Mouse (Mus musculus): ENCODE data around the gene Cadm4.
A peak's percentile ranks its signal among the peaks of the same experiment; 100 is the strongest.

Gene Cadm4

GRCm38 (mm10) chr7:24525686-24526420 lies 44.0 kb downstream of the Cadm4 start:
- no peak for ATAC-seq (ENCODE audit: insufficient number of reproducible peaks, low FRiP score, low TSS enrichment)

GRCm38 (mm10) chr7:24528861-24529260 lies 47.0 kb downstream of the Cadm4 start:
- ATAC-seq (ENCODE audit: insufficient number of reproducible peaks, low FRiP score, low TSS enrichment), result no peak

- no peak for ATAC-seq (ENCODE audit: insufficient number of reproducible peaks, low FRiP score, low TSS enrichment)
These were observed 47.8 kb downstream of the Cadm4 start for GRCm38 (mm10) chr7:24529580-24529979.

- peak; percentile 91 for ATAC-seq (ENCODE audit: insufficient number of reproducible peaks, low FRiP score, low TSS enrichment)
These were observed 48.5 kb downstream of the Cadm4 start, which contains the start of gene Irgq for GRCm38 (mm10) chr7:24530062-24530931. Gene Irgq (plus strand): TSS chr7:24530689.

- peak; percentile 24; the same call in 1 of the 2 replicates for ATAC-seq (ENCODE audit: insufficient number of reproducible peaks, low FRiP score, low TSS enrichment)
These were observed 49.6 kb downstream of the Cadm4 start for GRCm38 (mm10) chr7:24531211-24531971.

- ATAC-seq (ENCODE audit: insufficient number of reproducible peaks, low FRiP score, low TSS enrichment), result no peak
These were observed 51.3 kb downstream of the Cadm4 start for GRCm38 (mm10) chr7:24533031-24533571.

- no peak for ATAC-seq (ENCODE audit: insufficient number of reproducible peaks, low FRiP score, low TSS enrichment)
These were observed 52.0 kb downstream of the Cadm4 start for GRCm38 (mm10) chr7:24533806-24534205.

GRCm38 (mm10) chr7:24534301-24534700 lies 52.5 kb downstream of the Cadm4 start:
- ATAC-seq (ENCODE audit: insufficient number of reproducible peaks, low FRiP score, low TSS enrichment), result no peak

GRCm38 (mm10) chr7:24537081-24537480 lies 55.3 kb downstream of the Cadm4 start:
- ATAC-seq (ENCODE audit: insufficient number of reproducible peaks, low FRiP score, low TSS enrichment), result no peak

- ATAC-seq (ENCODE audit: insufficient number of reproducible peaks, low FRiP score, low TSS enrichment), result peak; percentile 80; the same call in 1 of the 2 replicates
These were observed 55.8 kb downstream of the Cadm4 start for GRCm38 (mm10) chr7:24537591-24537990.

- no peak for ATAC-seq (ENCODE audit: insufficient number of reproducible peaks, low FRiP score, low TSS enrichment)
These were observed 56.3 kb downstream of the Cadm4 start for GRCm38 (mm10) chr7:24538154-24538553.

GRCm38 (mm10) chr7:24538701-24539100 lies 56.9 kb downstream of the Cadm4 start:
- ATAC-seq (ENCODE audit: insufficient number of reproducible peaks, low FRiP score, low TSS enrichment), result no peak

- ATAC-seq (ENCODE audit: insufficient number of reproducible peaks, low FRiP score, low TSS enrichment), result no peak
These were observed 57.9 kb downstream of the Cadm4 start for GRCm38 (mm10) chr7:24539686-24540085.

- no peak for ATAC-seq (ENCODE audit: insufficient number of reproducible peaks, low FRiP score, low TSS enrichment)
These were observed 62.7 kb downstream of the Cadm4 start for GRCm38 (mm10) chr7:24544506-24544905.

- ATAC-seq (ENCODE audit: insufficient number of reproducible peaks, low FRiP score, low TSS enrichment), result no peak
These were observed 64.3 kb downstream of the Cadm4 start, which contains the start of the genes Pinlyp and Xrcc1 for GRCm38 (mm10) chr7:24546068-24546614. Gene Pinlyp (minus strand): TSS chr7:24546118. Gene Xrcc1 (plus strand): TSS chr7:24546289.

- ATAC-seq (ENCODE audit: insufficient number of reproducible peaks, low FRiP score, low TSS enrichment), result peak; percentile 99
These were observed 65.0 kb downstream of the Cadm4 start for GRCm38 (mm10) chr7:24546634-24547389.

GRCm38 (mm10) chr7:24547534-24548036 lies 65.8 kb downstream of the Cadm4 start:
- ATAC-seq (ENCODE audit: insufficient number of reproducible peaks, low FRiP score, low TSS enrichment), result no peak

GRCm38 (mm10) chr7:24551985-24552759 lies 70.3 kb downstream of the Cadm4 start:
- no peak for ATAC-seq (ENCODE audit: insufficient number of reproducible peaks, low FRiP score, low TSS enrichment)

All from cerebellum, adult (tissue).